Mouse (Mus musculus): ENCODE results near the gene Adar. TPM values are rescaled to one million over a fixed set of nuclear protein-coding genes. Genes with fewer than 3 reads are reported as not detected.
A peak's percentile ranks its signal among the peaks of the same experiment; 100 is the strongest.
"Not testable (repeated sequence)": the region's sequence is repeated elsewhere in the genome, so short reads cannot be mapped to it uniquely, and the experiment has no call there.

Gene Adar
- polyA plus RNA-seq, 1 experiment from 2014 or later = 9.7 TPM

- Histone ChIP-seq H3K4me1 (replicated peaks) (0 out of 2 replicates have a peak, but pooled peaks cover 9% of the 10 kb centered on the region), H3K9ac (no peak overlapping the region), H3K4me3 (replicated peaks) (no peak overlapping the region), H3K36me3 (peaks cover 49% of the 10 kb centered on the region), H3K27ac (no peak overlapping the region), H3K9me3 (no peaks in the 10 kb centered on the region), H3K4me2 (replicated peaks) (no peak overlapping the region), H3K27me3 (replicated peaks) (no peaks in the 10 kb centered on the region; the same call in 1 of the 2 replicates)
- 83% methylated on average over 5 of the region's 5 CpGs for WGBS
- no peak for ATAC-seq
Observed at GRCm38 (mm10) chr3:89781640-89782039, 66.8 kb downstream of the Adar start.

GRCm38 (mm10) chr3:89784991-89785753, 70.3 kb downstream of the Adar start:
- peaks cover 22% of the 10 kb centered on the region for H3K36me3 ChIP-seq
- peak; percentile 83 for ATAC-seq
- H3K9ac ChIP-seq = 0 out of 2 replicates have a peak overlapping the region, but pooled peaks have one; percentile 4
- H3K4me3 ChIP-seq (replicated peaks) = no peak overlapping the region
- whole genome bisulfite sequencing = 20% methylated on average over 11 of the region's 11 CpGs
- H3K4me2 ChIP-seq (replicated peaks) = peak overlapping the region; percentile 14; the same call in 1 of the 2 replicates
- H3K9me3 ChIP-seq = no peaks in the 10 kb centered on the region
- 0 out of 2 replicates have a peak, but pooled peaks cover 11% of the 10 kb centered on the region for H3K4me1 ChIP-seq (replicated peaks)
- H3K27me3 ChIP-seq (replicated peaks) = no peaks in the 10 kb centered on the region; the same call in 1 of the 2 replicates
- H3K27ac ChIP-seq = no peak overlapping the region

DNA sequence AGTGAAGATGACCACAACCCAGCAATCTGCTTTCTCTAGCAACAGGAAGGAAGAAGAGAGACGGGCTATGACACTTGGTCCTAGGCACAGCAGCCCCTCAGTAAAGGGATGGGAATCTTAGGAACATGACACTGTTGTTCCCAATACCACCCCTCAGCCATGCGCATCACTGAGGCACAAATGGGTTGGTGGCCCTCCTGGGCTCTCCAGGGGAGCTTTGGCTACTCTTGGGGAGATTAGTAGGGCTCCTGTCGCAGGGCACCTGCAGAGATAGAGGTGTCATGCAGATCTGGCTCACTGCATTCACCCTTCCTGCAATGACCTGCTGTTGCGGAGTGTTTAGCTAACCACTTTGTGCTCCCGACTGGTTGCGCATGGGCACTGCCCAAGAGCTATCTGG, 71.5 kb downstream of the Adar start:
- no peak for ATAC-seq
- Histone ChIP-seq H3K4me3 (replicated peaks) (no peak overlapping the region), H3K9ac (no peak overlapping the region), H3K4me1 (replicated peaks) (0 out of 2 replicates have a peak, but pooled peaks cover 11% of the 10 kb centered on the region), H3K4me2 (replicated peaks) (no peak overlapping the region), H3K27me3 (replicated peaks) (no peaks in the 10 kb centered on the region; the same call in 1 of the 2 replicates), H3K27ac (no peak overlapping the region), H3K9me3 (no peaks in the 10 kb centered on the region), H3K36me3 (peaks cover 12% of the 10 kb centered on the region)
- WGBS = 87% methylated on average over 6 of the region's 6 CpGs

DNA sequence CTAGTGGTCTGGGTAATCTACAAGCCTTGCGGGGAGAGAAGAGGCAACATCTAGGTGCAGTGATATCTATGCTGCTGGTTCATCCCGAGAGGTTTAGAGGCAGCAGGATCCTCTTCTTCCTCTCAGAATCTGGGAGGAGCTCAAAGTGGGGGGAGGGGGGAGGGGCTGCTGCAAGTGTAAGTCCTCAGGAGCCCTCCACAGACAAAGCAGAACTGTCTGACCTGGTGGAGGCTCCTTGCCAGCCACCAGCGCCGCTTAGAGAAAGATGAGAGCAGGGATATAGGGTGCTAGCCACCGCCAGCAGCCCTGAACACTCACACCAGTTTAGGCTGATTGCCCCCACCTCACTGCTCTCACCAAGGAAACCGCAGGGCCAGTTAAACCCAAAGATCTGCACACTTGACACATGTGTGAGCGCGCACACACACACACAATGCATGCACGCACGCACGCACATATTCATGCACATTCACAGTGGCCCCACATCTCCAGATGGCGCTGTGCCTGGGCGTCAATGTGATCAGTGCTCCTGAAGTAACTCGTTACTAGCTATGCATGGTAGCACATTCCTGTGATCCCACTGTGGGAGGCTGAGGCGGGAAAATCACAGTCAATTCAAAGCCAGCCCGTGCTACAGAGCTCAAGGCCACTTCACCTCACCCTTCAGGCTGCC, 74.0 kb downstream of the Adar start:
- Histone ChIP-seq H3K9ac (no peak overlapping the region), H3K4me2 (replicated peaks) (no peak overlapping the region), H3K27ac (no peak overlapping the region), H3K4me3 (replicated peaks) (no peak overlapping the region), H3K27me3 (replicated peaks) (no peaks in the 10 kb centered on the region; the same call in 1 of the 2 replicates), H3K36me3 (no peaks in the 10 kb centered on the region), H3K9me3 (no peaks in the 10 kb centered on the region), H3K4me1 (replicated peaks) (0 out of 2 replicates have a peak, but pooled peaks cover 11% of the 10 kb centered on the region)
- ATAC-seq = no peak
- WGBS = 76% methylated on average over 16 of the region's 16 CpGs

DNA sequence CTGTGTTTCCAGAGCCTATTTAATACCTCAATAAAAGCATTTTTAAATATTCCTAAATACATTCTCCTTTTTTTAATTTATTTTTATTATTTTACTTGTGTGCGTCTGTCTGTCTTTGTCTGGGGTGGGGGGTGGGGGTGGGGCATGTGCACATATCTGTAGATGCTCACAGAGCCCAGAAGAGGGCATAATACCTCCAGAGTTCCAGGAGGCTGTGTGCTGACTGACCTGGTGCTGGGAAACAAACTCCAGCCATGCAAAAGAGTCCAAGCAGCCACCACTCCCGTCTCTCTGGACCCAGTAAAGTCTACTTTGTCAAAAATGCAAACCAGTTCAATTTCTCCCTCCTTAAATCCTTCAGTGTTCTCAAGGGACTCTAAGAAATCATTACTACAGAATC, 79.8 kb downstream of the Adar start:
- Histone ChIP-seq H3K4me3 (replicated peaks) (no peak overlapping the region), H3K9ac (no peak overlapping the region), H3K4me1 (replicated peaks) (peaks cover 6% of the 10 kb centered on the region; the same call in 1 of the 2 replicates), H3K4me2 (replicated peaks) (no peak overlapping the region), H3K9me3 (no peaks in the 10 kb centered on the region), H3K27ac (no peak overlapping the region), H3K27me3 (replicated peaks) (no peaks in the 10 kb centered on the region), H3K36me3 (no peaks in the 10 kb centered on the region)
- no peak for ATAC-seq
- WGBS = 69% methylated on average over 2 of the region's 2 CpGs

GRCm38 (mm10) chr3:89795746-89796145, 80.9 kb downstream of the Adar start:
- WGBS = 69% methylated on average over 5 of the region's 5 CpGs
- Histone ChIP-seq H3K9me3 (no peaks in the 10 kb centered on the region), H3K4me3 (replicated peaks) (no peak overlapping the region), H3K9ac (no peak overlapping the region), H3K4me2 (replicated peaks) (no peak overlapping the region), H3K4me1 (replicated peaks) (peaks cover 7% of the 10 kb centered on the region; the same call in 1 of the 2 replicates), H3K27me3 (replicated peaks) (no peaks in the 10 kb centered on the region), H3K36me3 (no peaks in the 10 kb centered on the region), H3K27ac (no peak overlapping the region)
- ATAC-seq = no peak

DNA sequence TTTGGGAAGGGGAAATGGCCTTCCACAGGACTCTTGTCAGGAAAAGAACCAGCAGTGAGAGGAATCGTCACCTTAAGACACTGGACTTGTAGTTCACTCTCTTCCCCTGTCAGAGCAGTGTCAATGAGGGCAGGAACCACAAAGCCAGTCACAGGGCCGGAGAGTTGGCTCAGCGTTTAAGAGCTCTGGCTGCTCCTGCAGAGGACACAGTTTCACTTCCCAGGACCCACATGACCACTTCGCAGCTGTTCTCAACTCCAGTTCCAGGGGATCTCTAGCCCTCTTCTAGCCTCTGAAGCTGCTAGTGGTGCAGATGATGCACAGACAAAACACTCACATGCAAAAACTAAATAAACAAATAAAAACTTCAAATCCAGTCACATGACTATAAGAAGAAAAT, 81.5 kb downstream of the Adar start:
- WGBS = 26% methylated on average over 4 of the region's 4 CpGs
- Histone ChIP-seq H3K27ac (0 out of 2 replicates have a peak overlapping the region, but pooled peaks have one; percentile 32), H3K4me3 (replicated peaks) (no peak overlapping the region), H3K4me2 (replicated peaks) (no peak overlapping the region), H3K9ac (no peak overlapping the region), H3K36me3 (no peaks in the 10 kb centered on the region), H3K27me3 (replicated peaks) (no peaks in the 10 kb centered on the region), H3K4me1 (replicated peaks) (peaks cover 7% of the 10 kb centered on the region; the same call in 1 of the 2 replicates), H3K9me3 (no peaks in the 10 kb centered on the region)
- no peak for ATAC-seq

DNA sequence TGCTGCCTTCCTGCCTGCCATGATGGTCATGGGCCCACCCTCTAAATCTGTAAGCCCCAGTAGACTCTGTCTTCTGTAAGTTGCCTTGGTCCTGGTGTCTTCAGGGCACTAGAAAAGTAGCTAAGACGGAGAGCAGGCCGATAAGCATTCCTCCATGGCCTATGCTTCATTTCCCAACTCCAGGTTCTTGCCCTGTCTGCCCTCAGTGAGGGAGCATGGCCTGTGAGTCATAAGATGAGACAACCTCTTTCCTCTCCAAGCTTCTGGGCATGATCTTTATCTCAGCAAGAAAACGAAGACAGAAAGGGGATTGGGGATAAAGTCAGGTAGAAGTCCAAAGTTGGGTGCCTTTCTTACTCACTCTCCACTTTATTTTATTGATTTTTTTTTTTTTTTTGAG, 83.7 kb downstream of the Adar start:
- no peak for ATAC-seq
- Histone ChIP-seq H3K4me3 (replicated peaks) (no peak overlapping the region), H3K4me1 (replicated peaks) (peaks cover 9% of the 10 kb centered on the region; the same call in 1 of the 2 replicates), H3K9me3 (no peaks in the 10 kb centered on the region), H3K27me3 (replicated peaks) (no peaks in the 10 kb centered on the region), H3K9ac (no peak overlapping the region), H3K36me3 (no peaks in the 10 kb centered on the region), H3K27ac (no peak overlapping the region), H3K4me2 (replicated peaks) (no peak overlapping the region)
- WGBS = 73% methylated on average over 3 of the region's 3 CpGs

- no peak overlapping the region for H3K4me3 ChIP-seq (replicated peaks)
- no peak for ATAC-seq
- H3K36me3 ChIP-seq = no peaks in the 10 kb centered on the region
- H3K4me1 ChIP-seq (replicated peaks) = peaks cover 9% of the 10 kb centered on the region; the same call in 1 of the 2 replicates
- 11% methylated on average over 13 of the region's 13 CpGs for WGBS
- no peak overlapping the region for H3K9ac ChIP-seq
- H3K27ac ChIP-seq = no peak overlapping the region
- H3K4me2 ChIP-seq (replicated peaks) = peak overlapping the region; percentile 40
- H3K27me3 ChIP-seq (replicated peaks) = no peaks in the 10 kb centered on the region
- H3K9me3 ChIP-seq = no peaks in the 10 kb centered on the region
Observed at GRCm38 (mm10) chr3:89799476-89799875, 84.7 kb downstream of the Adar start.

- not testable (repeated sequence) for H3K9me3 ChIP-seq; H3K4me2 ChIP-seq (replicated peaks); H3K27ac ChIP-seq; ATAC-seq; H3K27me3 ChIP-seq (replicated peaks); H3K9ac ChIP-seq; H3K4me1 ChIP-seq (replicated peaks); H3K36me3 ChIP-seq; H3K4me3 ChIP-seq (replicated peaks)
- 61% methylated on average over 3 of the region's 3 CpGs for WGBS
Observed at GRCm38 (mm10) chr3:89800078-89800477, 85.3 kb downstream of the Adar start.

DNA sequence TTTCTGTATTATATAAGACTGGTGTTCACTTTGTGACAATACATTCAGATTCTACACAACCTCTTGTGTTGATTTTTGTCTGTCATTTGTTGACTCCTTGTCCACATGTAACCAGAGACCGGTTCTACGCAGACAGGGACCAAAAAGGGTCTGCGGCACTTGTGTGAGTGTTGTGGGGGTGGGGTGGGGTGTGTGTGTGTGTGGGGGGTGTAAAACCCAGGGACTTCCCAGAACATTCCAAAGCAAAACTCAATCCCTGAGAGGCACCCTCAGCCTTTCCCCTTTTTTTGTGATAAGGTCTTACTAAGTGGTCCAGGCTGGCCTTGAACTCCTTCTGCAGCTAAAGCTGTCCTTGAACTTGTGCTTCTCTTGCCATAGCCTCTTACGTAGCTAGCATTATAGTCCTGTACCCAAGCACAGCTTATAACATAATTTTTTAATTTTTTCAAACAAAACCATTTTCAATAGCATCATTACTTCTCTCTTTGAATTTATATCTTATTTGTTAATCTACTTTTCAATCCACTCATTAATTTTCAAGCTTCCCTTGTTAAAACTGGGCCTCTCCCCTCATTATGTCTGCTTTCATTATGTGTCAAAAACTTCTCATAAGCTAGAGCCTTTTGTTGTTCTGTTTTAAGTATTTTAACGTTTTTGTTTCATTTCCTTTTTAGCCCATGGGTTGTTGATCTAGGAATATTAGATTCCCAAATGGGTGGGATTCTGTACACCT, 86.1 kb downstream of the Adar start:
- no peak for ATAC-seq
- H3K36me3 ChIP-seq = no peaks in the 10 kb centered on the region

GRCm38 (mm10) chr3:89801507-89801847, 86.7 kb downstream of the Adar start:
- ATAC-seq = peak; percentile 78; the same call in 1 of the 2 replicates

More for the DNA sequence above, 86.1 kb downstream of the Adar start:
- H3K27ac ChIP-seq = no peak overlapping the region
- peaks cover 9% of the 10 kb centered on the region; the same call in 1 of the 2 replicates for H3K4me1 ChIP-seq (replicated peaks)
- no peak overlapping the region for H3K9ac ChIP-seq
- H3K4me2 ChIP-seq (replicated peaks) = no peak overlapping the region
- H3K9me3 ChIP-seq = no peaks in the 10 kb centered on the region
- no peaks in the 10 kb centered on the region for H3K27me3 ChIP-seq (replicated peaks)
- WGBS = 64% methylated on average over 5 of the region's 5 CpGs
- H3K4me3 ChIP-seq (replicated peaks) = no peak overlapping the region

More at GRCm38 (mm10) chr3:89801507-89801847, 86.7 kb downstream of the Adar start:
- no peaks in the 10 kb centered on the region for H3K36me3 ChIP-seq
- H3K27ac ChIP-seq = no peak overlapping the region
- 10% methylated on average over 3 of the region's 3 CpGs for WGBS
- peaks cover 7% of the 10 kb centered on the region; the same call in 1 of the 2 replicates for H3K4me1 ChIP-seq (replicated peaks)
- no peak overlapping the region for H3K9ac ChIP-seq
- no peaks in the 10 kb centered on the region for H3K27me3 ChIP-seq (replicated peaks)
- no peaks in the 10 kb centered on the region for H3K9me3 ChIP-seq
- H3K4me3 ChIP-seq (replicated peaks) = no peak overlapping the region
- no peak overlapping the region for H3K4me2 ChIP-seq (replicated peaks)
